Mouse (Mus musculus) CD8-positive naive resting alpha-beta T cell, adult 57 days (primary cell): ENCODE data around the gene Ddr2. TPM values are rescaled to one million over a fixed set of nuclear protein-coding genes. Genes with fewer than 3 reads are reported as not detected.

Source experiments
- total RNA-seq: library from RNA; stranded (reverse); gene quantifications from one replicate; pipeline ENCODE4 v1.2.4, GENCODE M21; 2023

Gene Ddr2
- total RNA-seq = not detected

DNA sequence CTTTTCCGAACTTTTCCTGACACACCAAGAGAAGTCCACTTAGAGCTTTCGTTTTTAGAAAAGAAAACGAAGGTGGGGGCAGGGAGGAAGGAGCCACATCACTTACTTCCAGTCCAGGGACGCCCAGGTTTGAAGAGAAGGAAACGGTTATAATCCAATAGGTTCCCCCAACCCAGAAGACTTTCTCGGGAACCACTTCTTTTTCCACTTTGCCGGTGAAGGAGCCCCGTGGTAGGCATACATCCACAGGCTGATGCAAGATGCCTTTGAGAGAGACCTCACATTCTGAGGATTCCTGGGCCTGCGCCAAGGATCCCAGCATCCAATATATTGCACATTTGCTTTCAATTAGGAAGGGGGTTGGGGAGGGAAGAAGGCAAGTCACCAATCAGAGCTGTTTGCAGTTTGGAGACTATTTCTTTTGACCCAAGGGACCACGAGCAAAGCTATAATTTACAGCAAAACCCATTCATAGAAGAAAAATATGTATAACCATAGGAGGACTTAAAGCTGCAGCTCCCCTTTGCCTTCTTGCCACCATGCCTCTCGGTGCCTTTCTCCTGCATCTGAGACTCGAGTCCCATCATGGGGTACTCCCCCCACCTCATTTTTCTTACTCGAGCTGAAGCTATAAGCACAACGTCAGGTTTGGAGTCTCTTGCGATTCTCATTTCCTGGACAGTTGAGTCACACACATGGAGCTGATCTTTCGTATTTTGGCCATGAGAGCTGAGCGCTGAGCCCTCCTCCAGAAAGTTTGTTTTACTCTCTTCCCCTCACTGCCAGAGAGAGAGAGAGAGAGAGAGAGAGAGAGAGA, at the start of gene Ddr2:
Gene Ddr2 (minus strand): TSS at position 247 of the 817 bp plus-strand sequence.

DNA sequence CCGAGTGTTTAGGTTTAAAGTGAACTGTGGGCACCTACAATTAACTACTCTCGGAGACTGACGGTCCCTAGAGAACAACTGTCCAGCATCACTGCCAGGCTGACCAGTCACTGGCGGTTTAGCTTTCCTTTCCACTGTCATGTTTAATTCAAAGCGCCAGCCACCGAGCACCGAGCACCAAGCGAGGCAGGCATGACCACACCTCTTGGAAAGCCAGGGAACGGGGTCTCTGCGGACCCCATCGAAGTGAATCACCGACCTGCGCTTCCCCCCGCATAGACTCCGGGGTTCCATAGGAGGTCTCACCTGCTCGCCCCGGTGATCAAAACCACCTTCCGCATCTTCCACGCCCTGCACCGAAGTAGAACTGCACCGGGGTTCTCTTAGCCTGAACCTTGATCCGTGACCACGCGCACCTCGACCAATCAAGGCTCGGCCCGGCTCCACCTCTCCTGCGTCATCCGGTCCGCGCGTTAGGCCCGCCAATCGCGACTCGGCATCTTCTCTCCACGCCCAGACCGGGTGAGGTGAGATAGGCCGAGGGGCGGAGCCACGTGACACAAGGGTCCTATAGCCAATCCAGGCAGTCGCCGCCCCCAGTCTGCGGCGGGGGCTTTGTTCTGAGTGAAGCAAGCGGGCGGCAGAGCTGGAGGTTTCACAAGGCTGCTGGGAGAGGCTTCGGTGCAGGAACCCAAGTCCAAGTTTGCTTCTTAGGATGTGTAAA, 141.6 kb downstream of the Ddr2 start, which contains the start of gene Hsd17b7:
Gene Hsd17b7 (minus strand): TSS at position 450 of the 724 bp plus-strand sequence.

DNA sequence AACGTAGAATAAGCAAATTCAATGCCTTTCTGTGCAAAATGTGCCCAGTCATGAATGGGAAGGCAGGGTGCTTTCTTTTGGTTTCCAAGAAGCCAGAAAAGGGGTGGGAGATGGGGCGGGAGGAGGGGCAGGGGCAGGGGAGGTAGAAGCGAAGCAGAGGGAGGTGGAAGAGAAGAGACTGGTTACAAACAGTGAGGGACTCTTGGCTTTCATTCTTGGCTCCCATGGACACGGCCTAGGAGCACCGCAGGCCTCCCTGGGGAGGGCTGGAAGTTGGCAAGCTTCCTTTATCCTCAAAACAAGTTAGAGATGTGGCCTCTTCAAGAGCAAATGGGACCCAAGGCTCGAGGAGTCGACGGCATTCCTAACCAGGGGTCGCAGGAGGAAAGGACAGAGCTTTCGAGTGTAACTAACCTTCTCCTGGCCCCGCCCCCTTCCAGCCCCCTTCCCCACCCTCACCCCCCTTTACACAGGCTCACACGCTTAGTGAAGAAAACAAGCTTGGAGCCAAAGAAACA, 182.0 kb downstream of the Ddr2 start, which contains the start of gene Ccdc190:
Gene Ccdc190 (plus strand): TSS at position 195 of the 518 bp plus-strand sequence.

Other genes with a start within 250 kb of the Ddr2 start
- gene Ccdc190, start 182.1 kb downstream of the Ddr2 start, total RNA-seq = not detected
- gene Hsd17b7, start 141.5 kb downstream of the Ddr2 start, total RNA-seq = 8.2 TPM
- gene Uap1, start 64.2 kb upstream of the Ddr2 start, total RNA-seq = 30.6 TPM
- gene Uhmk1, start 104.6 kb upstream of the Ddr2 start, total RNA-seq = 47.9 TPM
- not detected for gene Sh2d1b2, start 122.0 kb upstream of the Ddr2 start, total RNA-seq
- not detected for gene Sh2d1b1, start 166.6 kb upstream of the Ddr2 start, total RNA-seq
- gene Gm7694, start 195.6 kb upstream of the Ddr2 start, total RNA-seq = 0.18 TPM
- gene Spata46, start 198.0 kb upstream of the Ddr2 start, total RNA-seq = not detected